Mouse (Mus musculus) spleen, postnatal 4 days (tissue): ENCODE data around the gene Pkd2l1.

ENCODE experiments used
- DNase-seq, 2 experiments: peaks; one replicate each; pipeline ENCODE4 v3.0.0; 2022; ENCODE audit warnings: low spot score in 2 of 2

Pkd2l1 gene

DNA sequence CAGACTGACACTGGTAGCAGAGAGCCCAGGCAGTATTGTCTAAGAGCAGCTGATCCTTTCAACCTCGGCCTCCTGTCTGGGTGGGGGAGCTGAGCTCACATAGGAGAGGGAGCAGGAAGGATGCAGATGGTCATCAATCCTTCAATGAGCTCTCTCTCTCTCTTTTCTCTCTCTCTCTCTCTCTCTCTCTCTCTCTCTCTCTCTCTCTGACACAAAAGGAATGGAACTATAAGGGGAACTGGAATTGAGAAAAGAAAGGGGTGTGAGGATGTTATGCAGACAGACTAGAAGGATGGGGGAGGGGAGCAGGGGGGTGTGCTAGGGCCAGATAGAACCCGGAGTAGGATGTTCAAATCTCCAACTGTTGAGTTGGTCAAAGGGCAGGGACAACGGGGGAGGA lies at the start of gene Pkd2l1:
TSS of gene Pkd2l1 (minus strand) at position 101 of the 400 bp plus-strand sequence.
- no peak for DNase-seq

DNA sequence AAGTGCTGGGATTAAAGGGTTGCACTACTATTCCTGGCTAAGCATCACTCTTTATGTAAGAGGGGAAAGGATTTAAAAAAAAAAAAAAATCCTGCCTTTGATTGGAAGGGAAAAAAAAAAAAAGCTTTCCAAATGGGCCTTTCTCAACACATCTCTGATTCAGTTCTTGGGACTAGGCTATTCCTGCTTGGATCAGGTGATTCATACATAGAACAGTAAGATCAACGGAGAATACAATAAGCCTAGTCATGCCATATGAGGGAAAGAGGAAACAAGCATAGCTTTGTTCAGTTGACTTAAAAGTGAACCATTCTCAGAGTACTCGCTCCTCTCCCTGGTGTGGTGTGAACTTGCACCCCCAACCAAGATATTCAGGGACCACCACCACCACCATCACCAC lies 46.7 kb upstream of the Pkd2l1 start:
- no peak for DNase-seq

DNA sequence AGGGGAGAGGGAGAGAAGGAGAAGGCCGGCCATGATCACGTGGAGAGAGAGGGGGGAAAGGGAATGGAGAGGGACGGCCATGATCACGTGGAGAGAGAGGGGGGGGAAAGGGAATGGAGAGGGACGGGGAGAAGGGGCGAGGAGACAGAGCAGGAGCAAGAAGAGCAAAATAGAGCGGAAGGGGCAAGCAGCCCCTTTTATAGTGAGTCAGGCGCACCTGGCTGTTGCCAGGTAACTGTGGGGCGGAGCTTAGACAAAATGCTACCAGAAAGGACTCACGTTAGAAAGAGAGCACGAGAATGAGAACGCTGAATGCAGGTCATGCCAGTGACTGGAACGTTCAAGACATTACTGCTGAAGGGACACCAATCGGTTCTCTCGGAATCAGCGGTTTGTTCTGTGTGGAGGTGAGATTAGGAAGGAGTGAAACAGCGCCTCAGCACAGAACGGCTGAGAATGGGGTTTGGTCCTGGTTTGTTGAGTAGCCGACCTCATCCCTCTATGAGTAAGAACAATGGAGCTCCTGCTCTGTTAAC lies 45.3 kb upstream of the Pkd2l1 start:
- no peak for DNase-seq

DNA sequence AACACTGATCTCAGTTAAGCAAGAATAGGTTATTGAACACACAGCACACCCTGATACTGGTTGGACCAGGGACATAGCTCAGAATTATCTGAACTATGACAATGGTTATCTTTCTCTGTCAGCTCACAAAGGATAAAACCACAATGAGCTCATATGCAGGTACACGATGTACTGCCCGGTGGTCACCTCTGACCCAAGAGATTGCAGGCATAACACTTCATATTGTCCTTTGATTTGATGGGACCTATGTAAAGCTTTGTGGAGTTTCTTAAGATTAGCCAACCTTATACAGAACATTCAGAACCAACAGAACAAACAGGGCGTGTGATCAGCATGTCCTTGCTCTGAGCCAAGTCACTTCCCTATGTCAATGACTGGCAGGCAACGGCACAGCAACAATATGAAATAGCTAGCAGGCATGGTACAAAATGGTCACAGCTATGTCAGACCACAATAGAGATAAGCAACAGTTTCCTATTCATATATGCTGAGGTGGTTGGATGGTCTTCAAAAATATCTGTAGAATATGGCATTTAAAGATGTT lies 39.4 kb upstream of the Pkd2l1 start:
- no peak for DNase-seq

DNA sequence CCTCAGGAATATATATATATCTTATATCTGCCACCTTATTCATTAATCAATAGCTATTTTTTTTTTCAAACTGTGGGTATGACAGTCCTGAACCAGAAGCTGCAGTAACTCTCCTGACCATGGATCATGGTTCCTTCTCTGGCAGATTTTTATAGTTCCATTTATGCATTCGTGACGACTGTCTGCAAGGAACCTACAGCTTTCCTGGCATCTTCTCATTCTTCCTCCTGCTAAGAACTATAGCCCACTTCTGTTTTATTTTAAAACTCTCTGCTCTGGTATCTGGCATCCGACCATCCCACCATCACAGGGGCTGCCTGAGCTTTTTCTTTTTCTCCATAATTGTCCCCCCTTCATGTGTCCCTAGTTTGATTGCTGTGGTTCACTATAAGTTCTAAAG lies 38.0 kb upstream of the Pkd2l1 start:
- no peak for DNase-seq

DNA sequence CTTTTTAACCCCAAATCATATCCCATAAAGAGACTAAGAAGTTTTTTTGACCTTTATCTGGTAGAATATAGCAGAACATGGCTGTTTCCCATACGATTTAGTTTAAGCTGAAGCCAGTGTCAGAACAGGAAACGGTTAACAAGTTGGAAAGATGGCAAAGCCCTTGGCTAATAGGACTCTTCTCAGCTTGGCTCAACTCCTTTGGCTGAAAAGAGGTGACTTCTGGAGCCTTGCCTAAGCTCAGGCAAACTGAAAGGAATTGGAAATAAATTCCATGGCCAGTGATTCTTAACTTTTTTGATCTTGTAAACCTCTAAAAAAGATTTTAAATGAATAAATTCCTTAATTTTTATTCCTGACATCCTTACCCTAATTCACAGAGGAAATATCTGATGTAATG lies 37.5 kb upstream of the Pkd2l1 start:
- DNase-seq: no peak

DNA sequence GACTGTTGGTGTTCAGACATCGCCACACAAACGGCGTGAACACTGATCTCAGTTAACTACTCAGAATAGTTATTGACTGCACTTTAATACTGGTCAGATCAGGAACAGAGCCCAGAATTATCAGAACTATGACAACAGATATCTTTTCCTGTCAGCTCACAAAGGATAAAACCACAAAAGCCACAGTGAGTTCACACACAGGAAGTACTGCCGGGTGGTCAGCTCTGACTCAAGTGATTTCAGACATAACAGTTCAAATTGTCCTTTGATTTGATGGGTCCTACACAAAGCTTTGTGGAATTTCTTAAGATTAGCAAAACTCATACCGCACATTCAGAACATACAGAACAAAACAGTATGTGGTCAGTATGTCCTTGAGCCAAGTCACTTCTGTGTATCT lies 33.5 kb upstream of the Pkd2l1 start:
- no peak for DNase-seq

DNA sequence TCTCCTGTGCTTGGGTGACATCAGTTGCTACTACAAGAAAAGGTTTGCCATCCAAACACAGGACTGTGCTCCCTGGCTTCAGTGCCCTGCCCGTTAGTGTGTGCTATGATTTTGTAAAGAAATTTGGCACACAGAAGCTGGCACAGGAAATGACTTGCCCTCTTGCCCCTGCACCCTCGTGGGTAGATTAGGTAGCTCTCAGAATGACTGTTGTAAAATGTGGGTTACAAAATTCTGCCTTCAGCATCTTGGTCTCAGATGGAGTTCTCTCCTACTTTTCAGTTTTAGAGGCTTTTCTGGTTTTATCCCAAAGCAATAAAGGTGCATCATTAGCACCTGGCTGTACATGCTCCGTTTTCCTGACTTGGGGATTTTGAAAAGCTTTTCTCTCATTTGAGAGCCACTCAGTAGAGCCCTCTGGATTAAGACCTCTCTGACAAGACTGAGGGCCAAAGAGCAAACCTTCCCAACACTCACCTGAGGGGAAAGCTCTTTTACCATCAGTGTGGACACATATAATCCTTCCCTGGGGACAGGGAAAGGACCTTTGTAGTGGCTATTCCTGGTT lies 25.8 kb upstream of the Pkd2l1 start:
- DNase-seq: no peak

DNA sequence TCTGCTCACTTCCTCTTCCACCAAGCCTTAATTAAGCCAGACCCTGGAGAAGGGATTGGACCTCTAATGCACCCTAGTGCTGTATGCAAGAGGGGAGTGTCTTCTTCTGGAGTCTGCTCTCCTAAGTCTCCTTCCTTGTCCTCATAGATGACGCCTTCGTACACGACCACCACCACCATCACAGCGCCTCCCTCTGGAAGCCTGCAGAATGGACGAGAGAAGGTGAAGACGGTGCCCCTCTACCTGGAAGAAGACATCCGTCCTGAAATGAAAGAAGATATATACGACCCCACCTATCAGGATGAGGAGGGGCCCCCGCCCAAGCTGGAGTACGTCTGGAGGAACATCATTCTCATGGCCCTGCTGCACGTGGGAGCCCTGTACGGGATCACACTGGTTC lies 23.0 kb upstream of the Pkd2l1 start:
- DNase-seq: no peak

DNA sequence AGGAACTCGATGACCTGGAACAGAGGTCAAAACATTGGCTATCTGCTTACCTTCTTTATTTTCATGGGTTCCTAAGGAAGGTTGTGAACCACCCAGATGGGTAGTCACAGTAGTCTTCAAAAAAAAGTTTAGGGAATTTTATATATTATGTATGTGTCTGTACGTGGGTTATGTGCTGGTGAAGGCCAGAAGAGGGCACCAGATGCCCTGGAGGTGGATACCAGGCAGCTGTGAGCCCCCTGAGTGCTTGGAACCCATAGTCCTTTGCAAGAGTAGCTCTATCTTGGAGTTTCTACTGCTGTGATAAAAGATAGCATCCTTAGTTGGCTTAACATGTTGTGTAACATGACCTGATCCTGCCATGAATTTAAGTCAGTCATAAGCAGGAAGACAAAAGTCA lies 14.8 kb upstream of the Pkd2l1 start:
- no peak for DNase-seq

DNA sequence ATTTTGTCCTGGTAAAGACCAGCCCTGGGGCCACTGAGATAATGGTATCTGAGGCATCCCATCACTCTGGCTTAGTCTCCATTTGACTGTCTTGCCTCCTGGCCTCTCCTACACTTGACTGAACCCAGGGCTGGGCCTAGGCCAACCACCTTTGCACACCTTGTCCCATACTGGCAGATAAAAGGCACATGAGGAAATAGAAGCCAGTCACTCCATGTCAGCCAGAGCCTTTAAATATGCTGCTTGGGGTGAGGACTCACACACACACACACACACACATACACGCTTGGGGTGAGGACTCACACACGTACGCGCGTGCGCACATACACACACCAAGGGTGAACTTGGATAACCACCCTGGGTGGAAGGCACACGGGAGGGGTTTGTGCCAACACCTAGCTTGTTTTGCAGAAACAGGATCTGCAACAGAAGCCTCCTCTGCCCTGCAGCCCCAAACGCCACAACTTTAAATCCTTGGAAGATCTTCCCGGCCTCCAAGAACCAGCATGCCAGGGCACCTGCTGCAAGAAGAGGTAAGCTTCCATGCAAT lies 10.8 kb upstream of the Pkd2l1 start, which contains the start of gene Scd3:
TSS of gene Scd3 (plus strand) at position 255 of the 550 bp plus-strand sequence.
- no peak for DNase-seq

DNA sequence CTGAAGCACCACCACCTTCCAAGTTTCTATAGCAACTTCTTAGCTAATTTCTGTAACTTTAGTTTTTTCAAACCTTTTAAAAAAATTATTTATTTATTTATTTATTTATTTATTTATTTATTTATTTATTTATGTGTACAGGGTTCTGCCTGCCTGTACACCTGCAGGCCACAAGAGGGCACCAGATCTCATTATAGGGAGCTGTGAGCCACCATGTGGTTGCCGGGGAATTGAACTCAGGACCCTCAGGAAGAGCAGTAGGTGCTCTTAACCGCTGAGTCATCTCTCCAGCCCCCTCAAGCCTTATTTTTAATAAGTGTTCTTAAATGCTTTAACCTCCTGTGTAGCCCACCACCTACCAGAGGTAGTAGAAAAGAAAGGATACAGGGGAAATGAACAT lies 6.7 kb upstream of the Pkd2l1 start:
- no peak for DNase-seq

DNA sequence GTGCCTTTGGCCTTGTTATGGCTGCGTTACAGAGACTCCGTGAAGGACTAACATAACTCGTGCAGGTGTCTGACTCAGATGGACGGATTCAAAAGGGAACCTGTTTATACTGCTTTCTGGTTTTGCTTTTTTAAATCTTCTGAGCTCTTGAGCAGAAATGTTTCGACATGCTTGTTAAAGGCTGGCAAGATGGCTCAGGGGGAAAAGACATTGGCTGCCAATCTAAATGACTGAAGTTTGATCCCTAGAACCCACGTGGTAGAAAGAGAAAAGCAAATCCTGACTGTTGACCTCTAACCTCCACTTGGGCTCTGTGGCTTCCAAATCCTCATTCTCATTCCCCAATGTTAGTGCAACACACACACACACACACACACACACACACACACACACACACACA lies 6.3 kb upstream of the Pkd2l1 start:
- DNase-seq: no peak

DNA sequence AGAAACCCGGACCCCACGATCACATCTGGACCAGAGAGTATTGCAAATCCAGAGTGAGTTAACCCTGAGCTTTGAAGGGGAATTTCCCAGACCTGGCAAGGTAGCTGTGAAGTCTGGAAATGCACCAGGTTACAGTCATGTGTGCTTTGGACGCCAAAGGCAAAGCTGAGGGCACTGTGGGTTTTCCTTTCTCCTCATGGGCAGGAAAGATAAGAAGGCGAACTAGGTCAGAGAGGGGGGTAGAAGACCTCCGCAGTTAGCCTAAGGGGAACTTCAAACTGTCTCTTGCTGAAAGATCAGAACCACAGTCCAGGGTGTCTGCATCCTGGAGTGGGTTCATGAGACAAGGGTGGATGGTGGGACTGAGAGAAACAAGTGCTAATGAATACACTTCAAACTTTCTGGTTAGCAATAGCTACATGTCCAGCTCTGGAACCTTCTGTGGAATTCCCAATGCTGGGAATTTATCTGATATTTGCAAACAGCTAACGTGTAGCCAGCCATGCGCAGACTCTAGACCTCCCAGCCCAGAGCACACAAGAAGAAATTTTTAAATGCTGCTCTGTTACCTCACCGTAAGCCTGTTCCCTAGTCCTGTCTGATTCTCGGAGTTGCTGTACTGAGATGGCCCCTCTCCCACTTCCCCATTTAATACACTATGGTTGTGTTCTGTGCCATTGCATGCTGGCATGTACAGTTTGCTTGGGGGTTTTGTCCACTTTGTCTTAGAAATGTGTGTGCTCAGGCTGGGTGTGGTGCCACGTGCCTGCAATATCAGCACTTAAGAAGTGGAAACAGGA lies 5.0 kb upstream of the Pkd2l1 start:
- DNase-seq: no peak

DNA sequence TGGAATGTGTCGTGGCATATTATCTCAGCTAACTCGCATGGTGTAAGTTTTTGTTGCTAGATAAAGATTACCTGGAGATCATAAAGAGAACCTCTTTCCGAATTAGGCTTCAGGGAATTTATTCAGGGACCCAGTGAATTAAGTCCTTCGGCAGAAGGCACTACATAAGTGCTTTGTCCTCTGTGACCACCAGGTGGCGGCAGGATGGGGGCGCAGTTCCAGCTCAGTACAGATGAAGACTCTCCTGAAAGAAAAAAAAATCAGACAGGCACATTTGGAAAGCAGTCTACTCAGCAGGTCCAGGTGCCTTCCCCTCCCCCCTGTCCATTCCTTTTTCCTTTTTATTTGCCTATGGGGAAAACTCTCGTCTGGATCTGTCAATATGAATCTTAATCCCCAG lies 2.9 kb upstream of the Pkd2l1 start:
- DNase-seq: peak; percentile 52 to 82

DNA sequence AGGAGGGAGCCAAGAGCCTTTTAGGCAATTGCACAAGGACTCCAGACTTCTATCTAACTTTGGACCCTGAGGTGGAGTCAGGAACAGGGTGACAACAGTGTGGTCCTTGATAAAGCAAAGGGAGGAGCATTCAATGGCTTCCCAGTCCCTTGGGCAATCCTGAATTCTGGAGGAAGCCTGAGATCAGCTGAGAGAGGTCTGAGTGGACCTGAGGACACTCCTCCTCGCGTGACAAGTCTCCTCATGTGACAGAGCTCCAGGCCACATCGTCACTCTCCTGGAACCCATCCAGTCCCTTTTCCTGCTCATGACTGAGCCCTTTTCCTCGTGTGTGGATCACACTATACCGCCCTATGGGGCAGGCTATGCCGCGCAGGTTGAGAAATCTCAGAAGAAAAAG lies 1.7 kb upstream of the Pkd2l1 start:
- no peak for DNase-seq

DNA sequence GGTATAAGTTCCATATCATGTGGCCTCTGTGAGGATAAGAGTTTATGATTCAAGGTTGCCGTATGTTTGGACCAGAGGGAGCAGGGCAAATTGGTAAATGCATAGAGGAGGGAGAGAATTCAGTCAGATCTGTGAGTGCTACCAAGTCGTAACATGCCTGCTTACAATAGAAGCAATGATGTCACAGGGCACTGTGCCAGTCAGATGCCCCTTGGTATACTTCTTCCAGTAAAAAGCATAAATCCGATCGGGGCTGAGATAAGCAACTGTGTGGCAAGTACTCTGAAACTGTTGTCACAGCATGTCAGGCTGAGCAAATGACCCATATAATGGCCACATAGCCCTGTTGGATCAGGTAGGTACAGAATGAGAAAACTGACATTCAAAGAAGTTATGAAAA lies 3.2 kb downstream of the Pkd2l1 start:
- no peak for DNase-seq

DNA sequence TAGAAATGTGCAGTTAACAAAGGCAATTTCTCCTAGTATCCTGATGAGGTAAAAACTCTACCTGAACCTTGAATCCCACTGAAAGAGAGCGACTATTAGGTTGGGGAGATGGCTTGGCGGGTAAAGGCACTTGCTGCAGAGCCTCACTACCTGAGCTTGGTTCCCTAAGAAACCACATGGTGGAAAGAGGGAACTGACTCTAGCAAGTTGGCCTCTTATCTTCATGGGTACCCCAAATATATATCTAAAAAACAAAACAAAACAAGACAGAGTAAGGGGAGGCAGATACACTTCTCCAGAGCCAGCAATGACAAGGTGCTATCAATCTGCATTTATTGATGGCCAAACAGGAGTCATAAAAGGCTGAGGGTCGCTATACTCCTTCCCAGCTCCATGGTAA lies 8.3 kb downstream of the Pkd2l1 start:
- DNase-seq: no peak

DNA sequence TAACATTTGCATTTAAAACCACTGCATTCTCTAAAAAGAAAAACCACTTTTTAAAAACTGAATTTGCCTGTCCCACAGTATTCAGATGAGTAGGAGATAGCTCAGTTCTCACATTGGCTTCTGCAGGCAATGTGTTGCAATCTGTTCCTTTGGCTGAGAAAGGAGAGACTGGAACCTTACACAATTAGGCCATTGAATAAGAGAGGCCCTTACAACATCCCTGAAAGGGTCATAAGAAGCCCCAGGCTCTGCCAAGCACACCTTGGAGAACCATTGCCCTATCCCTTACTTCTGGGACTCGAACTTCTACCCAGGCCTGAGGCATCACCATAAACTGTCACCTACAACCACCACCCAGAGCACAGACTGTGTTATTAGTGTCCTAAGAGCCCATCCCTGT lies 11.7 kb downstream of the Pkd2l1 start:
- no peak for DNase-seq

DNA sequence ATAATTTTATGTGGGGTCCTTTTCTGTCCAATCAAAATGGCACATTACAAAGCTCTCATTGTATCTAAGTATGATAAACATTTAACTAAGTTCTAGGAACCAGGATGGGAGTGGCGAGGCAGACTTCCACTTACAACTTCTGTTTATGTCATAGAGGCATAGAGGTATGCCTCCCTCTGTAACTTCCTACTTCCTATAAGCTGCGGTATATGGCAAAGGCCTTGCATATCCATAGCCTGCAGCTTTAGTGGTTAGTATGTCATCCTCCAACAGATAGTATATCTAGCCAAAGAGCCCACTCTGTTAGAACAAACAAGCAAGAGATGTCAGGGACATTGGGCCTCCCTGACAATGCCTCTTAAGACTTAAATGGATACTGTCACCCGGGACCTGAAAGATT lies 15.5 kb downstream of the Pkd2l1 start:
- DNase-seq: no peak

DNA sequence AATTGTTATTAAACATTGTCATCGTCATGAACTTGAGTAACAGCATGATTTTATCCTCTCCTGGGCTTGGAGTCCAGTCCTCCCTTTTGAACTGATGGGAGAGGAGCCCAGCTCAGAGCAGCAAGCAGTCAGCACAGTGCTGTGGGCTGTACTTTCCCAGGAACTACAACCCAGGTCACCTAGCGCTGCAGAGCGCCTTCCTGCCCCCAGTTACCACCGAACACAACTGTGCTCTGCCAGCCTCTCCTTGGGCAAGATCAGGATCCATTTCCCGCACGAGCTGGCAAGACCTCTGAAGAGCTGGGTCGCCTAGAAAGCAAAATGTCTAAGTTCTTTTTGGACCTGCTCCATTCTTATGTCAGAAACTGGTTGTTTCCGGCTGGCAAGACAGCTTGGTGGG lies 17.4 kb downstream of the Pkd2l1 start:
- no peak for DNase-seq

DNA sequence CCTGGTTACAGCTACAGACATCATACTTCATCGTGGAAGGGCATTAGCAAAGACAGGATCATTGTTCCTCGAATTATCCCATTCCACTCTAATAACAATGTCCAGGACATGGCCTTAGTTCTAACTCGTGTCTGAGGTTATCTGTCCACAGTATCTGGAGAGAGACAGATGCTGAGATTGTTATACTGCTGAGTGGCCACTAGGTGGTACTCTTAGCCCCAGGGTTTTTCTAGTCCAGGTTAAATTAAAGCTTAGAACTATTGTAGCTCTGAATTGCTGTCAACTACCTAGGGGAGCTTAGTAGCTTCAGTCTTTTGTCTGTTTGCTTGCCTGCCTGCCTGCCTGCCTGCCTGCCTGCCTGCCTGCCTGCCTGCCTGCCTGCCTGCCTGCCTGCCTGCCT lies 30.7 kb downstream of the Pkd2l1 start:
- no peak for DNase-seq

DNA sequence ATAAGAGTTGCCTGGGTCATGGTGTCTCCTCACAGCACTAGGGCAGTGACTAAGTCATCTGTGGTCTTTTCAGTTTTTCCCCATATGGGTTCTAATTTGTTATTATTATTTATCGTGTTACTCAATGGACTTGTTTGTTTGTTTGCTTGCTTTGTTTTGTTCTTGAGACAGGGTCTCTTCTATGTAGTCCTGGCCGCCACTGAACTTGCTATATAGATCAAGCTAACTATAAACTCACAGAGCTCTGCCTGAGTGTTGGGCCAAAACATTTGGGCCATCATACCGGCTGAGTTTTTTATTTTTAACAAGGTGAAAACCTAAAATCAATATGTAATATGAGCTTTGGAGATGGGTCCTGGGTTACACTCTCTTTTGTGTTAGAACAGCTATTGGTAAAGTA lies 32.9 kb downstream of the Pkd2l1 start:
- no peak for DNase-seq
